Mouse (Mus musculus) T-cell, adult 2 months (primary cell): ENCODE measurements around the gene Rfc5.
"Not testable (repeated sequence)": the region's sequence is repeated elsewhere in the genome, so short reads cannot be mapped to it uniquely, and the experiment has no call there.

Experiments
- DNase-seq: peaks from one replicate; pipeline ENCODE4 v3.0.0; 2022; ENCODE audit warnings: low spot score

Rfc5 gene

GRCm38 (mm10) chr5:117347838-117348237 is 41.0 kb downstream of the Rfc5 start:
- DNase-seq, result no peak

GRCm38 (mm10) chr5:117347011-117347410 is 41.8 kb downstream of the Rfc5 start:
- no peak for DNase-seq

- no peak for DNase-seq
These were observed 42.6 kb downstream of the Rfc5 start for GRCm38 (mm10) chr5:117346281-117346680.

GRCm38 (mm10) chr5:117345432-117345976 is 43.3 kb downstream of the Rfc5 start:
- DNase-seq, result no peak

- not testable (repeated sequence) for DNase-seq
These were observed 44.4 kb downstream of the Rfc5 start for GRCm38 (mm10) chr5:117344496-117344895.

- no peak for DNase-seq
These were observed 47.0 kb downstream of the Rfc5 start for GRCm38 (mm10) chr5:117341896-117342295.

- no peak for DNase-seq
These were observed 48.8 kb downstream of the Rfc5 start for GRCm38 (mm10) chr5:117340081-117340480.

- no peak for DNase-seq
These were observed 50.3 kb downstream of the Rfc5 start for GRCm38 (mm10) chr5:117338503-117338902.

- no peak for DNase-seq
These were observed 50.8 kb downstream of the Rfc5 start for GRCm38 (mm10) chr5:117337999-117338398.

- DNase-seq, result no peak
These were observed 58.4 kb downstream of the Rfc5 start for GRCm38 (mm10) chr5:117330457-117330856.
